Mouse (Mus musculus): ENCODE data around the gene Gk. TPM values are rescaled to one million over a fixed set of nuclear protein-coding genes. Genes with fewer than 3 reads are reported as not detected.

Gene Gk
- polyA plus RNA-seq, 1 experiment, result 64.0 TPM

- DNase-seq, result peak; percentile 16
- TF ChIP-seq POLR2A (IDR thresholded peaks at IDR 0.05; ENCODE audit: low read depth, low read length), result no peak
- TF ChIP-seq CTCF (conservative IDR thresholded peaks at IDR 0.05; ENCODE audit: insufficient read depth, insufficient read length, low read depth, low read length), result no peak
- H3K27me3 ChIP-seq (replicated peaks; ENCODE audit: control insufficient read depth, insufficient read depth, low read length), result no peaks in the 10 kb centered on the region
- peak overlapping the region; percentile 46; the same call in 1 of the 2 replicates for H3K27ac ChIP-seq (ENCODE audit: insufficient read depth, low read depth, low read length)
- no peaks in the 10 kb centered on the region for H3K36me3 ChIP-seq (ENCODE audit: control insufficient read depth, insufficient read depth, low read length)
- H3K4me3 ChIP-seq (ENCODE audit: insufficient read depth, low read depth, low read length), result no peak overlapping the region
- H3K4me1 ChIP-seq (ENCODE audit: control insufficient read depth, insufficient read depth, low read length), result no peaks in the 10 kb centered on the region
- WGBS, result 49% methylated on average over 3 of the region's 3 CpGs
Measured at GRCm38 (mm10) chrX:85771303-85771702, 5.3 kb downstream of the Gk start.

- Histone ChIP-seq H3K4me1 (ENCODE audit: control insufficient read depth, insufficient read depth, low read length) (no peaks in the 10 kb centered on the region), H3K36me3 (ENCODE audit: control insufficient read depth, insufficient read depth, low read length) (no peaks in the 10 kb centered on the region), H3K4me3 (ENCODE audit: insufficient read depth, low read depth, low read length) (0 out of 2 replicates have a peak overlapping the region, but pooled peaks have one; percentile 22), H3K27ac (ENCODE audit: insufficient read depth, low read depth, low read length) (peak overlapping the region; percentile 76), H3K27me3 (replicated peaks; ENCODE audit: control insufficient read depth, insufficient read depth, low read length) (no peaks in the 10 kb centered on the region)
- 58% methylated on average over 3 of the region's 3 CpGs for WGBS
- no peak for DNase-seq
- TF ChIP-seq POLR2A (IDR thresholded peaks at IDR 0.05; ENCODE audit: low read depth, low read length) (no peak), CTCF (conservative IDR thresholded peaks at IDR 0.05; ENCODE audit: insufficient read depth, insufficient read length, low read depth, low read length) (no peak)
Measured at GRCm38 (mm10) chrX:85770747-85771146, 5.9 kb downstream of the Gk start.

DNA sequence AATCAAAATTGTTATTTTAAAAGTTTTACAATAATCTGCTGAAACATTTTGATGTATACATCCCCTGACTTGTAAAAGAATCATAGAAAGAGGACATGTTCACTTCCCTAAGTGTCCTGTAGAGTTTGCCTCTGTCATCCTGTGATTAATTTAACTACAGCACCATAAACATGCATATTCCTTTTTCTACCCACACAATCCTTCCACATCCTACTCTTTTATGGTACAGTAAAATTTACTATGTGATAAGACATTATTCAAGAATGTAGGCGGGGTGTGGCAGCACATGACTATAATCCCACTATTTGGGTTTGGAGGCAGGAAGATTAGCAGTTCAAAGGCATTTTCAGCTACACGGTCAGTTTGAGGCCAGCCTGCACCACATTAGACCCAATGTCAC is 8.0 kb downstream of the Gk start:
- H3K36me3 ChIP-seq (ENCODE audit: control insufficient read depth, insufficient read depth, low read length), result no peaks in the 10 kb centered on the region; the same call in 1 of the 2 replicates
- H3K27ac ChIP-seq (ENCODE audit: insufficient read depth, low read depth, low read length), result no peak overlapping the region
- no peaks in the 10 kb centered on the region for H3K27me3 ChIP-seq (replicated peaks; ENCODE audit: control insufficient read depth, insufficient read depth, low read length)
- no peak overlapping the region for H3K4me3 ChIP-seq (ENCODE audit: insufficient read depth, low read depth, low read length)
- 63% methylated on average over 2 of the region's 2 CpGs for WGBS
- DNase-seq, result no peak
- TF ChIP-seq POLR2A (IDR thresholded peaks at IDR 0.05; ENCODE audit: low read depth, low read length) (no peak), CTCF (conservative IDR thresholded peaks at IDR 0.05; ENCODE audit: insufficient read depth, insufficient read length, low read depth, low read length) (no peak)
- H3K4me1 ChIP-seq (ENCODE audit: control insufficient read depth, insufficient read depth, low read length), result no peaks in the 10 kb centered on the region; the same call in 1 of the 2 replicates

DNA sequence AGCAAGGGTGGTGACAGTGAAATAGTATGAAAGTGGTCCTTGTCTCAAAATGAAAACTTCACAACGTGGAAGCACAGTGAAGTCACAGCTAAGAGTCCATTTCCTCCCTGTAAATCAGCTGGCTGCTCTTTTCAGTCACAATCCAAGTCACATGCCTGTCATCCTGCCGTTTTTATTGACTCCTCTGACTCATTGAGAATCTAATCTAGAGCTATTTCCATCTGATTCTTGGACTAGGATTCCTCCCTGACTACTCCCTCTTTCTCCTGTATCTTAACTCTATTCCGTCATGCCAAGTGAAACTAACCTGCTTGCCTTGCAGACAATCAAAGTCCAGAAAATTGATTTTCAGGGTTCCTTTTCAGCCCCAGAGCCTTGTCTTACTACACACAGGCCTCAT is 20.6 kb downstream of the Gk start:
- Histone ChIP-seq H3K27ac (ENCODE audit: insufficient read depth, low read depth, low read length) (no peak overlapping the region), H3K4me3 (ENCODE audit: insufficient read depth, low read depth, low read length) (no peak overlapping the region), H3K36me3 (ENCODE audit: control insufficient read depth, insufficient read depth, low read length) (peaks cover 2% of the 10 kb centered on the region; the same call in 1 of the 2 replicates), H3K4me1 (ENCODE audit: control insufficient read depth, insufficient read depth, low read length) (no peaks in the 10 kb centered on the region), H3K27me3 (replicated peaks; ENCODE audit: control insufficient read depth, insufficient read depth, low read length) (no peaks in the 10 kb centered on the region)
- DNase-seq, result no peak
- 36% methylated on average over 3 of the region's 3 CpGs for WGBS
- no peak for TF ChIP-seq POLR2A (IDR thresholded peaks at IDR 0.05; ENCODE audit: low read depth, low read length)
- no peak for TF ChIP-seq CTCF (conservative IDR thresholded peaks at IDR 0.05; ENCODE audit: insufficient read depth, insufficient read length, low read depth, low read length)

- Histone ChIP-seq H3K27ac (ENCODE audit: insufficient read depth, low read depth, low read length) (no peak overlapping the region), H3K4me1 (ENCODE audit: control insufficient read depth, insufficient read depth, low read length) (no peaks in the 10 kb centered on the region), H3K4me3 (ENCODE audit: insufficient read depth, low read depth, low read length) (no peak overlapping the region), H3K36me3 (ENCODE audit: control insufficient read depth, insufficient read depth, low read length) (no peaks in the 10 kb centered on the region; the same call in 1 of the 2 replicates), H3K27me3 (replicated peaks; ENCODE audit: control insufficient read depth, insufficient read depth, low read length) (no peaks in the 10 kb centered on the region)
- TF ChIP-seq CTCF (conservative IDR thresholded peaks at IDR 0.05; ENCODE audit: insufficient read depth, insufficient read length, low read depth, low read length) (no peak), POLR2A (IDR thresholded peaks at IDR 0.05; ENCODE audit: low read depth, low read length) (no peak)
- WGBS, result 73% methylated on average over 3 of the region's 3 CpGs
- no peak for DNase-seq
Measured at GRCm38 (mm10) chrX:85743837-85744236, 32.8 kb downstream of the Gk start.

DNA sequence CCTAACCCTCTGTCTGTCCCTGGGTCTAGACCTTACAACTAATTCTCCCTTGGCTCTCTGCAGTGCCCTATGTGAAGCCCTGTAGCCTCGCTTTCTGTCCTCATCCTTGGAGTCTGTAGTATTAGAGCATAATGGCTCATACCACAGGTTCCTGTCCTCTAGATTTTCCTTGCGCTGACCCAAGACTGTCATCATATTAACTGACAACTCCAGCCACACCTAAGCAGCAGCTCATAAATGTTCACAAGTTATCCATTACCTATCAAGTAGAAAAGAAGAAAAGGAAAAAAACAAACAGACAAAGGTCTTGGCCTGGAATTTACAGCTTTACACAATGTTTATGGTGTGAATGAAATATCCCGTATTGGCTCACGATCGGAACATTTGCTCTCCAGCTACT is 43.4 kb downstream of the Gk start:
- H3K27me3 ChIP-seq (replicated peaks; ENCODE audit: control insufficient read depth, insufficient read depth, low read length), result no peaks in the 10 kb centered on the region
- no peak for DNase-seq
- 81% methylated on average over 5 of the region's 5 CpGs for WGBS
- H3K27ac ChIP-seq (ENCODE audit: insufficient read depth, low read depth, low read length), result no peak overlapping the region
- H3K36me3 ChIP-seq (ENCODE audit: control insufficient read depth, insufficient read depth, low read length), result no peaks in the 10 kb centered on the region; the same call in 1 of the 2 replicates
- no peaks in the 10 kb centered on the region for H3K4me1 ChIP-seq (ENCODE audit: control insufficient read depth, insufficient read depth, low read length)
- no peak for TF ChIP-seq POLR2A (IDR thresholded peaks at IDR 0.05; ENCODE audit: low read depth, low read length)
- TF ChIP-seq CTCF (conservative IDR thresholded peaks at IDR 0.05; ENCODE audit: insufficient read depth, insufficient read length, low read depth, low read length), result no peak
- H3K4me3 ChIP-seq (ENCODE audit: insufficient read depth, low read depth, low read length), result no peak overlapping the region

DNA sequence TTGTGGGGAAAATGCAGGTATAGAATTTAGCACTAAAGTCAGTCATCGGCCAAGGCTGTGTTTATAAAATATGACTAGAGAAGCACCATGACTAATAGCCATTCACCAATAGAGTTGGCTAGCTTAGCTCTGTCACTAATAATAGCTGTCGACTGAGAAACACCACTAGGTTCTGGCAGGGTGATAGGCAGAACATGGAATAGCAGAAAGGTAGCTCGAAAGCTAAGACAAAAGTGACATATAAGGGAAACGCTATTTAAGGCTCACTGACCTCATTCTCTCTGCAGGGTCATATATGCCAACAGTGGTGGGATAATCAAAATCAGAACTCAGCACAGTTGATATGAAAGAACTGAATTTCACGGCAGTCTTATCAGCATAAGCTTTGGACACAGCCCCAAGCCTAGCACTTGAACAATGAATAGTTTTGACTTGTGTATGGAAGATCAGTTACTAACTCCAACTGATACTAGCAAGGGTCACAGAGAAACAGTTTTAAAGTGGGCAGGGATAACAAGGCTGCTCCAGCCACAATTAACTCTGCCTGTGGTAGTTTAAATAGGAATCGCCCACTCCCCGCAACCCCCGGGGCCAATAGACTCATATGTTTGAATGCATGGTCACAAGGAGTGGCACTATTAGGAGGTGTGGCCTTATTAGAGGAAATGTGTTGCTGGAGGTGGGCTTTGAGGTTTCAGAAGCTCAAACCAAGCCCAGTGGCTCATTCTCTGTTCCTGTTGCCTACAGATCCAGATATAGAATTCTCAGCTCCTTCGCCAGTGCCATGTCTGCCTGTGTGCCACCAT is 45.3 kb downstream of the Gk start:
- no peak for DNase-seq
- 84% methylated on average over 9 of the region's 9 CpGs for WGBS
- no peak overlapping the region for H3K4me3 ChIP-seq (ENCODE audit: insufficient read depth, low read depth, low read length)
- no peak overlapping the region for H3K27ac ChIP-seq (ENCODE audit: insufficient read depth, low read depth, low read length)
- TF ChIP-seq CTCF (conservative IDR thresholded peaks at IDR 0.05; ENCODE audit: insufficient read depth, insufficient read length, low read depth, low read length), result no peak
- no peak for TF ChIP-seq POLR2A (IDR thresholded peaks at IDR 0.05; ENCODE audit: low read depth, low read length)
- H3K36me3 ChIP-seq (ENCODE audit: control insufficient read depth, insufficient read depth, low read length), result no peaks in the 10 kb centered on the region; the same call in 1 of the 2 replicates
- H3K27me3 ChIP-seq (replicated peaks; ENCODE audit: control insufficient read depth, insufficient read depth, low read length), result no peaks in the 10 kb centered on the region
- no peaks in the 10 kb centered on the region for H3K4me1 ChIP-seq (ENCODE audit: control insufficient read depth, insufficient read depth, low read length)
